Mouse (Mus musculus) heart, postnatal 25 days (tissue): ENCODE measurements around the gene Lag3. TPM values are rescaled to one million over a fixed set of nuclear protein-coding genes. Genes with fewer than 3 reads are reported as not detected.
A peak's percentile ranks its signal among the peaks of the same experiment; 100 is the strongest.
"Not testable (repeated sequence)": the region's sequence is repeated elsewhere in the genome, so short reads cannot be mapped to it uniquely, and the experiment has no call there.

Source experiments
- DNase-seq: peaks from one replicate; pipeline ENCODE4 v3.0.0; 2022; ENCODE audit warnings: low spot score
- intact Hi-C: fragments of 180-260 bp; cut with DNase I; formaldehyde crosslinking; loops from one replicate; pipeline ENCODE4 v1.15.1; 2025
- total RNA-seq, 2 experiments: library from RNA; stranded (reverse); gene quantifications; 2 replicates each; pipeline ENCODE4 v1.2.3; 2021

Gene Lag3
- total RNA-seq, 2 experiments from 2014 or later, result 0.34 to 0.83 TPM

GRCm38 (mm10) chr6:124904161-124904981 lies 7.1 kb downstream of the Lag3 start:
- intact Hi-C loops, result loop anchor here (1.0 to 5.0 kb wide), 2 partner anchors 128 to 180 kb away; no protein-coding TSS in a partner anchor
- DNase-seq, result peak; percentile 51

GRCm38 (mm10) chr6:124903580-124904151 lies 7.8 kb downstream of the Lag3 start:
- DNase-seq, result peak; percentile 86
- intact Hi-C loops, result loop anchor here (1.0 to 5.0 kb wide), 5 partner anchors 27 to 181 kb away; partner anchors contain the start of gene Gpr162

DNA sequence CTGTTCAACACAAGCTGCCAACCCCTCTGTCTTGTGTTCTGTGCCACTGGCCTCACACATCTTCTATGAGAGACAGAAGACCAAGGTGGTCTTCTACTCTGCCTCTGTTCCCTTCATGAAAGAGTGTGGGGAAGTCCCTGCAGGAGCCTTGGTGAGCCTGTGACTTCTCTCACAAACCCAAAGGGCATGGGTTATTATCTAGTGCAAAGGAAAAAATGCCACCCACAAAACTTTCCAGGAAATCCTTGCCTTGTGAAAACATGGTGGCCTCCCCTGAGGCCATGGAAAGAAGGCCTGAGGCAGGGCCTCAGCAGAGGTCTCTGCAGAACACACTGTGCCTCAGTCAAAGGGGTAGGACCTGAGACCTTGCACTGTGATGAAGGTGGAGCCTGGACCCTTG lies 9.7 kb downstream of the Lag3 start:
- DNase-seq, result no peak
- intact Hi-C loops, result loop anchor here (2.0 to 5.0 kb wide), 2 partner anchors 39 to 130 kb away; partner anchors contain the start of gene Gpr162

DNA sequence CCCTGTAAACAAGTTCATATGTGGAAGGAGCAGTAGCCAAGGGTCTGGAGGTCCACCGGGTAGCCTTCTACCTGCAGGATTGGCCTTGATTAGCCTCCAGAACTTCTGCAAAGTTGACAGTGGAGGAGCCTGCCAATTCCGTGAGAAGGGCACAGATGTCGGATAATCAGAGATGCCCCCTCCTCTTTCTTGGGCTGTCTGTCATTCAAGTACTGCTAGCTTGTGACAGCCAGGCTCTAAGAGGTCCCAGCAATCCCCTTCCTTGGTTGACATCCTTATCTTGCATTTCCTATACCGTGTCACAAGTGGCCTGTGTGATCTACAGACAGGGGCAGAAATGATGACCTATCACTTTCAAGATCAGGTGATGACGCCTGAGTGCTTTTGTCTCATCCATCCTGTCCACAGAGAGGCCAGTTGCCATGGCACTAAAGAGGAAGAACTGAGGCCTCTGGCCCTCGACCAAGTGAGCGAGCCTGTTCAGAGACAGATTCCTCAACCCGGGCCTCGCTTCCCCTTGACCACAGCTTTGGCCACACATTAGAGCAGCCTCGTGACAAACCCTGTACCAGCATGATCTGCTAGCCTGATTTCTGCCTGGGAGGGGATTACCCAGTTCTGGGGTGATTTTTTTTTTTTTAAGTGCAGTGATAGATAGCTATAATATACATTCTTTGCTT lies 10.6 kb downstream of the Lag3 start:
- DNase-seq, result no peak
- intact Hi-C loops, result loop anchor here (5.0 kb wide), 1 partner anchor 131 kb away; no protein-coding TSS in a partner anchor

GRCm38 (mm10) chr6:124900056-124900800 lies 11.3 kb downstream of the Lag3 start:
- intact Hi-C loops, result loop anchor here (5.0 kb wide), 1 partner anchor 132 kb away; no protein-coding TSS in a partner anchor
- DNase-seq, result no peak

- DNase-seq, result no peak
- intact Hi-C loops, result no loop called here
These were observed 13.1 kb downstream of the Lag3 start for GRCm38 (mm10) chr6:124898359-124898758.

DNA sequence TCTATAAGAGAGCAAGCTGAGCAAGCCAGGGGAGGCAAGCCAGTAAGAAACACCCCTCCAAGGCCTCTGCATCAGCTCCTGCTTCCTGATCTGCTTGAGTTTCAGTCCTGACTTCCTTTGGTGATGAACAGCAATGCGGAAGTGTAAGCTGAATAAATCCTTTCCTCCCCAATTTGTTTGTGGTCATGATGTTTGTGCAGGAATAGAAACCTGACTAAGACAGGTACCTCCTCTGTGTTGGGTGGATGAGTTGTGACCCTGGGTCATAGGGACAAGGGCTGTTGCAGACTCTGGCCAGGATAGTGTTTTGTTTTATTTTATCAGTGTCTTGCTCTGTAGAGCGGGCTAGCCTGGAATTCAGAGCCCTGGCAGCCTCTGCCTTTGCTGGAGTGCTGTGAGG lies 17.4 kb downstream of the Lag3 start:
- DNase-seq, intact Hi-C loops: not testable (repeated sequence)

DNA sequence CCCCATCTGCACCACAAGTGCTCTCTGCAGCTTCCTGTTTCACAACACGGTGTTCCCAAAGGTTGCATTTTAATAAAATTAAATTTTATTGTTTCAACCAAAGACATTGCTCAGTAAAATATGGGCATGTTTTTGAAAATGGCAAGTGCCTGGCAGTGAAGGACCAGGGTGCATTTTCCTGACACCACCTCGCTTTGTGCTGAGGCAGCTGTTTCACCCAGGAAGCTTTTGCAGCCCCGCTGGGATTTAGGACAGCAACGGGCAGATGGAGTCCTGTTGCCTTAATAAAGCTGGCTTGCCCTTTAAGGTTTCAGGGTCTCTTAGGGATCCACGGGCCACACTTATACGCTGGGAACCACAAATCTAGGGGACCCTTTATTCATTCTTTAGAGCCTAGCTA lies 20.5 kb downstream of the Lag3 start:
- intact Hi-C loops, result no loop called here
- no peak for DNase-seq

- no peak for DNase-seq
- intact Hi-C loops, result no loop called here
These were observed 22.9 kb downstream of the Lag3 start for GRCm38 (mm10) chr6:124888555-124889125.

- intact Hi-C loops, result no loop called here
- no peak for DNase-seq
These were observed 23.5 kb downstream of the Lag3 start, which contains the start of gene Cd4 for GRCm38 (mm10) chr6:124887986-124888385. Gene Cd4 (minus strand): TSS chr6:124888221.

DNA sequence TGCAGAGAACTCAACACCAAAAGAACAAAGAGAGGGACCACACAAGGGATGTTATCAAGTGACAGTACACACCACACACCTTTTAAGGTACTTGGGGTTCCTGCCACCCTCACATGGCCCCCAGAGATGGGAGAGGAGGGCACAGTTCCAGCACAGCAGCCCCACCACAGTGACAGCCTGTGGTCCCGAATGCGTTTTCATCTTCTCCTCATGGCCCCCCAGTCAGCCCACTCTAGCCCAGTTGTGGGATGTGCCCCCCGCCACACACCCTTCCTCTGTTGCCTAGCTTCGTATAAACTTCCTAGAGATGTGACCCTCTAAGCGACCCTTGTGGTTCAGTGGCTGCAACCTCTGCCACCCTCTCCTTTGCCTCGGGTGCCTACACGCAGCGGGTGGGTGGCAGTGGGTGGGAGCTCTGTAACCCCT lies 25.5 kb downstream of the Lag3 start:
- intact Hi-C loops, result no loop called here
- DNase-seq, result no peak

- DNase-seq, result no peak
- intact Hi-C loops, result no loop called here
These were observed 26.6 kb downstream of the Lag3 start for GRCm38 (mm10) chr6:124884714-124885500.

GRCm38 (mm10) chr6:124883351-124883750 lies 28.2 kb downstream of the Lag3 start:
- intact Hi-C loops, result no loop called here
- no peak for DNase-seq

DNA sequence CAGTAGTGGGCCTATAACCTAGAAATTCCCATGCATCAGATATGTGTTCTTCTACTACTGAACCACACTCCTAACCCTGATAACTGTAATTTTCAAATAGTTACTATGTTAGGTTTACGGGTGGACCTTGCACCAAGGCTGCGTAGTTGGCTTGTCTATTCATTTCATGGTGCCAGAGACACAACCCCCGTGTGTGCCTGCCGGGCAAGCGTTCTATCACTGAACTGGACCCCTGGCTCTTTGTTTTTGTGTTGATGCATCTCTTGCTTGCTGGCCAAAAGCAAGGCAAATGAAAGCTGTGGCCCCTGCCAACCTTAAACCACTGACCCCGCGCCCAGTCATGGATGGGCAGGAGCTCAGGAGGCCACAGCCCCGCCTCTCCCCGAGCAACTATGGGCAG lies 29.7 kb downstream of the Lag3 start:
- no peak for DNase-seq
- intact Hi-C loops, result no loop called here

- DNase-seq, result no peak
- intact Hi-C loops, result no loop called here
These were observed 32.1 kb downstream of the Lag3 start for GRCm38 (mm10) chr6:124879390-124879789.

DNA sequence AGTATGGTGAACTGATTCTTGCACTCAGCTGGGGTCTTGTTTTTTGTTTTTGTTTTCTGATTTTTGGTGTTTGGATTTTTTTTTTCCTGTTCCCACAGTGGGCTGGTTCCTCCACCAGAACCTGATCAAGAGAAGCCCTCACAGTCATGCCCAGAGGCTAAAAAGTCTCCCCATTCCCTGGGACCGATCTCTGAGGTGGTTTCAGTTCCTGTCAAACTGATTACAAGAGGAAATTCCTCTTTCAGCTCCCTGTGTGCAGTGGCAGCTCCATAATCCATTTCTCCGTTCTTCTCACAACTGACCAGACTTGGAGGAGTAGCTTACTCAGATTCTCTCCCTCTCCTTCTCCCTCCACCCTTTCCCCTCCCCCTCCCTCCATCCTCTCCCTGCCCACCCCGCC lies 37.2 kb downstream of the Lag3 start:
- DNase-seq, result no peak
- intact Hi-C loops, result no loop called here

- intact Hi-C loops, result no loop called here
- DNase-seq, result no peak
These were observed 44.9 kb downstream of the Lag3 start for GRCm38 (mm10) chr6:124866560-124866959.

GRCm38 (mm10) chr6:124865766-124866362 lies 45.6 kb downstream of the Lag3 start:
- DNase-seq, result no peak
- intact Hi-C loops, result no loop called here
